8 mouse cellular contexts compared by ENCODE assay signal in genomic region chr13:80884377-80884983, GRCm38 (mm10). TPM values are rescaled to one million over a fixed set of nuclear protein-coding genes. Genes with fewer than 3 reads are reported as not detected.
DNase-seq lines count a peak whose midpoint lies in the region; ATAC-seq and TF ChIP-seq lines count a peak whose summit lies in the region.

No protein-coding gene starts in this region.

- peak; percentile 23 for ATAC-seq in common myeloid progenitor, adult 5-6 weeks (replicated peaks; ENCODE audit: low read depth, poor library complexity, severe bottlenecking)
- peak; percentile 15 for ATAC-seq in megakaryocyte, adult 5-6 weeks (ENCODE audit: poor library complexity, severe bottlenecking)
- ATAC-seq in activated CD4-positive, CD25-positive, alpha-beta regulatory T cell, adult 4 months = no peak

- DNase-seq in T-cell, adult 2 months (ENCODE audit: low spot score) = peak; percentile 83
- peak; percentile 68 for DNase-seq in gastrocnemius, adult 2 months
- DNase-seq in hindlimb bud, embryonic 11.5 days (ENCODE audit: extremely low spot score, low read depth, low spot score) = peak; percentile 94
- DNase-seq in left cerebral cortex, adult 8-10 months (ENCODE audit: low spot score in 2 of 2) = peak; percentile 51 to 83
- DNase-seq in right cerebral cortex, postnatal 10 days (ENCODE audit: low spot score in 2 of 2) = peak; percentile 86 to 92

- intact Hi-C loops in gastrocnemius, adult 2 months (cut with DNase I) = loop anchor here (2.0 to 5.0 kb wide), 5 partner anchors 78 to 898 kb away; partner anchors contain the start of genes Cetn3 and Lysmd3

- no peak for TF ChIP-seq CTCF in gastrocnemius, adult 2 months (IDR thresholded peaks at IDR 0.05)

- peak overlapping the region; percentile 100 for H3K27ac ChIP-seq in gastrocnemius, adult 2 months

- peak overlapping the region; percentile 91 for H3K4me3 ChIP-seq in gastrocnemius, adult 2 months

RNA-seq across cellular contexts. Expression of gene Arrdc3, which starts 1.3 kb away (rescaled TPM):
- 37.4 and 44.1 TPM in 2 replicates for total RNA-seq in common myeloid progenitor, adult 5-6 weeks (2017)
- 100 to 1,000 TPM in 1 of 2 experiments, 10 to 100 TPM in 1; 21.1 to 141 TPM for total RNA-seq in gastrocnemius, adult 2 months (2021)
- total RNA-seq in left cerebral cortex, adult 8-10 months (2022) = 10 to 100 TPM; 42.5 to 55.6 (median 46.6) TPM
- total RNA-seq in megakaryocyte, adult 5-6 weeks (2015) = 44.1 and 57.6 TPM in 2 replicates
- total RNA-seq in megakaryocyte, adult 5-6 weeks (2017) = 70.0 and 72.3 TPM in 2 replicates
- 1 to 10 TPM; 5.1 to 8.6 TPM for polyA plus RNA-seq in activated CD4-positive, CD25-positive, alpha-beta regulatory T cell, adult 4 months (2017; shearing (Covaris generic))
